Mouse (Mus musculus) myocyte (in vitro differentiated cells): ENCODE results near the gene Hspb6.

Experiments used
- CEBPB ChIP-seq: IDR thresholded peaks from 2 replicates; pipeline ENCODE4 v1.6.1; 2011; ENCODE audit warnings: mild to moderate bottlenecking, moderate library complexity; ENCODE audit not compliant: poor library complexity, insufficient read depth, severe bottlenecking
- POLR2A ChIP-seq: IDR thresholded peaks from one replicate; pipeline ENCODE4 v1.6.1; 2011; ENCODE audit warnings: low read depth, mild to moderate bottlenecking, control low read depth, moderate library complexity; ENCODE audit not compliant: insufficient read length
- POLR2AphosphoS2 ChIP-seq: IDR thresholded peaks from one replicate; pipeline ENCODE4 v1.6.1; 2011; ENCODE audit warnings: low read depth, control low read depth; ENCODE audit not compliant: insufficient read length

DNA sequence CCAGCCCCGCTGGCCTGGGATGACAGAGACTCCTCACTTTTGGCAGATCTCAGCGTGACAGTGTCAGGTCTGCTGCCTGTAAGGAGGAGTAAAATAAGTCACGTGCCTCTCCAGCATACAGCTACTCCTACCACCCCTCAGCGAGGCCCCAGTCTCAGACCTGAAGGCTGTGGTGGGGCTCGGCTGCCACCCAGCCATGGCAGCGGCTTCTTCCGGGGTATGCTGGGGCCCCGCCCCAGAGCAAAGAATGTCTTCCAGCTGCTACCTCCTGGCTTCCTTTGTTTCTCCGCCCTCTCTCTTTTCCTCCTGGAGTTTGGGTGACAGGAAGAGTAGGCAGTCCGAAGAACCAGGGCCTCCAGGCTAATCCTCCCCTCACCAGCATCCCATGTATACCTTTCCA is 26.0 kb upstream of the Hspb6 start:
- TF ChIP-seq POLR2A: no peak
- no peak for TF ChIP-seq CEBPB
- TF ChIP-seq POLR2AphosphoS2: no peak
